Mouse (Mus musculus): ENCODE data around the gene Fxyd6.

Fxyd6 gene

GRCm38 (mm10) chr9:45412700-45413477 is 42.9 kb downstream of the Fxyd6 start:
- peak; percentile 29 for DNase-seq

- DNase-seq, result peak; percentile 84
Observed at GRCm38 (mm10) chr9:45413478-45414140, 43.6 kb downstream of the Fxyd6 start.

GRCm38 (mm10) chr9:45415912-45416311 is 45.9 kb downstream of the Fxyd6 start:
- DNase-seq, result peak; percentile 73

GRCm38 (mm10) chr9:45417245-45417644 is 47.3 kb downstream of the Fxyd6 start:
- DNase-seq, result peak; percentile 74

- DNase-seq, result no peak
Observed at GRCm38 (mm10) chr9:45418252-45418651, 48.3 kb downstream of the Fxyd6 start.

GRCm38 (mm10) chr9:45421209-45421608 is 51.2 kb downstream of the Fxyd6 start:
- no peak for DNase-seq

GRCm38 (mm10) chr9:45422761-45423298 is 52.8 kb downstream of the Fxyd6 start:
- no peak for DNase-seq

GRCm38 (mm10) chr9:45426456-45426855 is 56.5 kb downstream of the Fxyd6 start, which contains the start of gene Dscaml1:
Gene Dscaml1, plus strand, starts transcription at chr9:45426628.
- DNase-seq, result no peak

GRCm38 (mm10) chr9:45429392-45429791 is 59.4 kb downstream of the Fxyd6 start:
- no peak for DNase-seq

- peak; percentile 32 for DNase-seq
Observed at GRCm38 (mm10) chr9:45429951-45430697, 60.1 kb downstream of the Fxyd6 start.

GRCm38 (mm10) chr9:45430698-45430959 is 60.6 kb downstream of the Fxyd6 start:
- no peak for DNase-seq

GRCm38 (mm10) chr9:45431150-45431549 is 61.2 kb downstream of the Fxyd6 start:
- DNase-seq, result no peak

- no peak for DNase-seq
Observed at GRCm38 (mm10) chr9:45432639-45433038, 62.7 kb downstream of the Fxyd6 start.

- DNase-seq, result no peak
Observed at GRCm38 (mm10) chr9:45433119-45433518, 63.1 kb downstream of the Fxyd6 start.

- DNase-seq, result no peak
Observed at GRCm38 (mm10) chr9:45434171-45434570, 64.2 kb downstream of the Fxyd6 start.

- DNase-seq, result no peak
Observed at GRCm38 (mm10) chr9:45439025-45439424, 69.0 kb downstream of the Fxyd6 start.

GRCm38 (mm10) chr9:45440083-45440784 is 70.2 kb downstream of the Fxyd6 start:
- DNase-seq, result no peak

GRCm38 (mm10) chr9:45444251-45444798 is 74.3 kb downstream of the Fxyd6 start:
- DNase-seq, result no peak

Measured in kidney, postnatal 10 days (tissue).